Mouse (Mus musculus) kidney, postnatal 4 days (tissue): ENCODE data around the gene Sik3.

Source experiments
- DNase-seq, 2 experiments: peaks; one replicate each; pipeline ENCODE4 v3.0.0; 2021; ENCODE audit warnings: mixed read lengths in 2 of 2

The Sik3 gene

GRCm38 (mm10) chr9:46196699-46197169 lies 184.1 kb downstream of the Sik3 start:
- no peak for DNase-seq

GRCm38 (mm10) chr9:46198461-46198860 lies 185.8 kb downstream of the Sik3 start:
- DNase-seq = no peak

- no peak for DNase-seq
Measured at GRCm38 (mm10) chr9:46198936-46199335, 186.3 kb downstream of the Sik3 start.

DNA sequence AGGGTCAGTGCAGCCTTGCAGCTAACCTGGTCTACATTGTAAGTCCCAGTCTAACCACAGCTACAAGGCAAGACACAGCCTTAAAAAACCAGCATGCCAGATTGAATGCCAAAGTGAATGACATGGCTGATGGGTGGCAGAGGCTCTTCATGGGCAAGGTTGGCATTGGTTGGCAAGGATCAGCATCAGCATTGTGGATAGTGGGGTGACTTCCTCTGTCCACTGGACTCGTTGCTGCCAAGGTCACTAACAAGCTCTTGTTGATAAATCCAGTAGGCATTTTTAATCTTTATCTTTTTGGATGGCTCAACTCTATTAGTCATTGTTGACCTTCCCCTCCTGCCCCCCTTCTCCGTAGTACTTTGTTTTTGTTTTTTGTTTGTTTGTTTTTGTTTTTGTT lies 187.0 kb downstream of the Sik3 start:
- DNase-seq = no peak

DNA sequence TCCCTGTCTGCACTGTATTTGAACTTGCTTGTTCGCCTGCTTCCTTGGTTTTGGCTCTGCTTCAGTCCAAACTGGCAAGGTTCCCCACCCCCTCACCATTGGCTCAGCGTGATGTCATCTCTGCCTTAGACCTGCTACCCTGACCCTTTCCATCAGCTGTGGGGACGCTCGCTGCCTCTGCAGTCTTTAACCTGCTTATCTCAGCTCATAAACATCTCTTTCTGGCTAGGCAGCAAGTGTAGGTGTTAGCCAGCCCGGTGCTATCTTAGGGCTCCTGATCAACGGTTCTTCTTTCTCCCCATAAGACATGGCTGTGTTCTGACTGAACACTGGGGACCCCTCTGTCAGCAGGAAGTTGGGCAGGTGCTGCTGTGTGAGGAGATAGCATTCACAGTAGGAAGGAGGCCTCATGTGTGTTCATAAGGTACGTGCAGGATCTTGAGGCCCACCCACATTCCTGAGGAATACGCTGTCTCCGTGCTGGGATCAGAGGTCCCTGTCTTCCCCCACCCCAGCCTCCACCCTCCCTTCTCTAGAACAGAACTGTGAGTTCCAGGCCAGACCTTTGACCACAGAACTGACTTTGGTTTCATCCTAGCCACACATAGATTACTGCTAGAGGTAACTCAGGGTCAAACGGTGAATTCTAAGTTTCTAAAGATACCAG lies 194.3 kb downstream of the Sik3 start:
- peak in 1 of 2 experiments; percentile 46 for DNase-seq

DNA sequence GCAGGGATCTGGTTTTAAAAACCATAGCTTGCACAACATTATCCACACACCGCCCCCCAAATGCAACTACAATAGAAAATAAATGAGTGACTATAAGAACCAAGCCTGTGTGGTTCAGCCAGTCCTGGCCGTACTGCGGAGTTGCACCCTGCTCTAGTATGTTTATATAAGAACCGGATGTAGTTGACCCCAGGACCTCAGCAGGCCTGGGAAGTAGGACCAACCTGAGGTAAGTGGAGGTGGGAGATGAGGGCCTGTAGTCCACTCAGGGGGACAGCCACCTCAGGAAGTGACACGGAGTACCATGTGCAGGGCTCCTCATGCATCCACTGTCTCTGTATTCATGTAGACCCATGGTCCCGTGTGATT lies 194.9 kb downstream of the Sik3 start:
- DNase-seq = no peak

DNA sequence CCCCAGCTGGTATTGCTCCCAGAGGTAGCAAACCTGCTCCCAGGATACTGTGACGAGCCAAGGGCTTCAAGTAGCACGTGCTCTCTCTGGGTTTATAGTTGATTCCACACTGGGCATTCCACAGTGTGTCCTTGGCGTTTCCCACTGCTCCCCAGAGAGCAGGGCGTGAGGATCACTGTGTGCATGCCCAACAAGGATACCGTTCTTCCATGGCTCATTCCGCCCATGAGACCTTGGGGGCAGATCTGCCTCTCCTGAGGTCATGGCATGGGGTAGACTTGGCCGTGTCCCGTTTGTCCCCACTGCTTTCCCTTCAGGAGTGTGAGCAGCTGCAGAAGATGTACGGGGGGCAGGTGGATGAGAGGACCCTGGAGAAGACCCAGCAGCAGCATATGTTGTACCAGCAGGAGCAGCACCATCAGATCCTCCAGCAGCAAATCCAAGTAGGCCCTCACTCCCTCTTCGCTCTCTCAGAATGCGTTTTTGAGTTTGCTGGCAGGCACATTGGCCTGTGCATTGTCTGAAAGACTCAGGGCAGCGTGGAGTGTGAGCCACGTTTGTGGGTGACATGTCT lies 195.9 kb downstream of the Sik3 start:
- no peak for DNase-seq

DNA sequence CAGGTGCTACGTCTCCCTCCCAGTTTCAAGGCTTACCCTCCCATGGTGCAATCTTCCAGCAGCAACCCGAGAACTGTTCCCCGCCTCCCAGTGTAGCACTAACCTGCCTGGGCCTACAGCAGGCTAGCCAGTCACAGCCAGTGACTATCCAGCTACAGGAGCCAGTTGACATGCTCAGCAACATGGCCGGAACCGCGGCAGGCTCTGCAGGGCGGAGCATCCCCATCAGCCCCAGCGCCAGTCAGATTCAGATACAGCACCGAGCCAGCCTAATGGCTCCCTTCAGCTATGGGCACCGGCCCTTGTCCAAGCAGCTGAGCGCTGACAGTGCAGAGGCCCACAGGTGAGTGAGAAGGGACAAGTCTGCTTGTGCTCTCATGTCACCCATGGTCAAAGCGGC lies 197.9 kb downstream of the Sik3 start:
- no peak for DNase-seq

- DNase-seq = no peak
Measured at GRCm38 (mm10) chr9:46214276-46214675, 201.7 kb downstream of the Sik3 start.

DNA sequence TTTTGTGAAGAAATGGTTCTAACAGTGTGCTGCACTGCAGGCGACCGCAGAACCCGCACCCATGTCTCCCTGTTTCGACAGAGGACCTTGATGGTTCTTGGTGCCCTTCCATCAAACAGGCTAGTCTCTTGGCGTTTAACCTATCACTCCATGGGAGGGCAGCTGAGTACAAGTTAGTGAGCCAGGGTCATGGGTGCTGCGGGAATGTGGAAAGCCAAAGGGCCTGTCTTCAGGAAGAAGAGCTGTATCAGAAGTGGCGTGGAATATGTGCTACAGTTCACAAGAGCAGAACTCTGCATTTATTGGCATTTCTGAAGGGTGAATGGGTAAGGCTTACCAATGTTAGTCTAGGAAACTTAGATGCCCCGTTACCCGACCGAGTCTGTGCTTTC lies 202.3 kb downstream of the Sik3 start:
- DNase-seq = no peak

DNA sequence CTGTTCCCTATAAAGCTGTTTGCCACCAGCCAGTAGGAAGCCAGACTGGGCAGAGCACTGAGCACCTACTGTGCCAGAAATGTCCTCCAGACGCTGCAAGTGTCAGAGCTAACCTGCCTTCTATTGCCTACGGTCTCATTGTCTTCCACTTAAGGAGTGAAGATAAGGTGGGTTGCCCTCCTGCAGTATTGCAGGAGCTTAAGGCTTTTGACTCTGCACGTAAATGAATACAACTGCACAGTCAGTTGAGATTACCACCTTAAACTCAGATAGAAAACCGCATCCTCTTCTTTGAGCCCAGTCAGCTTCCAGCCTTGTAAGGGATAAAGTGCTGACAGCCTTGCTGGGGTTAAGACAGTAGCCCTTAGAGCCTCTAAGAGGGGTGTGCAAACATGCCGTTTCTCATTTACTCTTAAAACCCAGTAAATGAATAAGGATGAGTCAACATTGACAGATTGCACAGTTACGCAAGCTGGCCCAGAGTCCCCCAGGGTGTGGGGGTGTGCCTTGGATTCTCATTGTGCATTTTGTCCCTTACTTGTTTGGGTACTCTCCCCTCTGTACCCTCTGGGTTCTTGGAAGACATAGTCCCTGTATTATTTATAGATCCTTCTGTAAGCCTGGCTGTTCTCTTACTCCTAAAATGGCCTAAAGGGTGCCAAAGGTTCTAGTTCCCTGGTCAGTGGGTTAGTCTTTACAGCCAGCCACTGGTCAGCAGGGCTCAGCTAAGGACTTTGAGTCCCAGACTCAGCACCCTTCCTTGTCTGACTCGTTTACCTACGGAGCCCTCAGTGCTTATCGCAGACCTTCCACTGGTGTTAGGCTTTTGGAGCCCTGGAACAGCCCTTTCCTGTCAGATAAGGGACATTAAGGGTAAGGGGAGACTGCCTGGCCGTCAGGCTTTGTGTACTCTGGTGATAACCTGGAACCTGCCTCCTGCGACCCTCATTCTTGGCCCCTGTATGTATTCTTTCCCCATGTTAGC lies 203.0 kb downstream of the Sik3 start:
- no peak for DNase-seq

DNA sequence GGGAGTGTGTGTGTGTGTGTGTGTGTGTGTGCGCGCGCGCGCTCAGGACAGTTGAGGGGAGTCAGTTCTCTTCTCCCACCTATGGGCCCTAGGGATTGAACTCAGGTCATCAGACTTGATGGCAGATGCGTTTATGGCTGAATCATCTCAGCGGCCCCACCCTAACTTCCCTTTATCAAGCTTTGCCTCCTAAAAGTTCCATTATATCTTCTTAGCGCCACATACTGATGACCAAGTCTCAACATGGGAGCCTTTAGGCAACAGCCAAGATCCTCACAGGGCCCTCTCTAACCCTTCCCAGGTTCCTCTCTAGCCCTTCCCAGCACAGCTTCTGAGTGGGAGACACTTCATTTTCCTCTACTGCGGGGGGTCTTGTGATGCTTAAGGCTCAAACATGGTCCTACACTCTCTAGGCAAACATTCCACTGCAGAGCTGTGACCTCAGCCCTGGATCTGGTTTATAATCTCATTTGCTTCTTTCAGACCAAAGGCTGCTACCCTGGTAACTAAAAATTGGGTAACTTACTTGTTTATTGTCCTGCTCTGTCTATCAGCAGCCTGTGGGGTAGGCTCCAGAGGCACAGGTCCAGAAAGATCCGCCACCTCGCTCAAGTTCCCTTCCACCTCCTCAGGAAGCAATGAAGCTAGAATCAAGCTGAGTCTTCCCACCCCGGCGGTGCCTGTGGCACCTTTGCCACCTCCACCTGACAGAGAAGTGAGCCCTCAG lies 204.3 kb downstream of the Sik3 start:
- no peak for DNase-seq

DNA sequence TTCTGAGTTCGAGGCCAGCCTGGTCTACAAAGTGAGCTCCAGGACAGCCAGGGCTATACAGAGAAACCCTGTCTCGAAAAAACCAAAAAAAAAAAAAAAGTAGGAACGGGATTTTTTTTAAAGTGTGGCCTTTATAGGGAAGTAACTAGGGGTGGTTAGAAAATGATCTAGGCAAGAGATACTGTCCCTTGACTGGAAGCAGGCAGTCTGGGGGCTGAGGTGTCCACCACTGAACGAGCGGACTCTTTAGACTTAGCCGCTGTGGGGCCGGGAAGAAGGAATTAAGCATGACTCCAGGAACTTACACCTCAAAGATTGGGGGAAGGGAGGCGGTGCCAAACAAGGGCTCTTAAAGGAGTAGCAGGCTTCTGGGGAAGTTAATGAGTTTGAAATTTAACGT lies 205.6 kb downstream of the Sik3 start:
- DNase-seq = no peak

GRCm38 (mm10) chr9:46223090-46223489 lies 210.5 kb downstream of the Sik3 start:
- no peak for DNase-seq

- DNase-seq = no peak
Measured at GRCm38 (mm10) chr9:46224101-46224500, 211.5 kb downstream of the Sik3 start.

DNA sequence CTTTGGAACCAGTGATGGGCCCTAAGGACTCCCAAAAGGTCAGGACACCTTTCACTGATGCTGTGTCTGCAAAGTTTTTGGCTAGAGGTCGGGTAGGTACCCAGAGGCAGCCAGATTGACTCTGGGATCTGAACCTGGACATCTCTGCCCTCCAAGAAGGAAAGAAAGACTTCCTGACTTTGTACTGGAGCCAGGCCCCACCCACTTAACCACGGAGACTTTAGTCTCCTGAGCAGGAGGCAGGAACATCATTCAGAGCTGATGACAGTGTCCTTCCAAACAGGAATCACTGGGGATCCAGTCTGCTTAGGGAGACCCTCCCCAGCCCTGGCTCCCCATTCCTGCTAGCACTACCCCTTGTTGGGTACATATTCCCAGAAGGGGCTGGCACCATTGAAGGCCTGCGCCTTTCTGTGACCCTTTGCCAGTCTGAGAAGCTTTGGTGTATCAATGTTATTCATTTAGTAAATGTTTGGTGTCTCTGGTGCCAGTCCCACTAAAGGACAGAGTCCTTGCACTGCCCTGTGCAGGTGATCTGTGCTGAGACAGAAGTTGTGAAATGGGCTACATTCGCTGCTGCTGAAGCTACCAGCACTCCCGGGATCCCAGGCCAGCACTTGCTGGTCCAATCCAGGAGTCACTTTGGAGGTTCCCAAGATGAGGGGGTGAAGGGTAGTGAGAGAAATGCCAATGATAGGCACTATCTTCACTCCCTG lies 212.5 kb downstream of the Sik3 start:
- DNase-seq = no peak

GRCm38 (mm10) chr9:46227064-46227614 lies 214.5 kb downstream of the Sik3 start:
- DNase-seq = no peak

DNA sequence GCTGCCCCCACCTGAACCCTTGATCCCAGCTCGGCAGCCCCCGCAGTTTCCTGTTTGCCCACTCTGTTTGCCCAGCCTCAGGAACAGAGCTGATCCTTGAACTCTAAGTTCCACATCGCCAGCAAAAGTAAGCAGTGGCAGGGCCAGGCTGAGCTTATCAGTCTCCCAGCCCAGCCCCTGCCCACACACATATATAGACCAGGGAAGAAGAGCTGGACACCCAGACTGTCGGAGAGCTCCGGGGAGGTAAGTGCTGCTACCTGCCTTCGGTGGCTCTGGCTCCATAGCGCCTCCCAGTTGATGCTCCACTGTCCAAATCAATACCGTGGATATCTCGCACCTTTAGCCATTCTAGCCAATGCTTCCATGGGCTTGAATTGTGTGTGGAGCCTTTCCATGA lies 215.9 kb downstream of the Sik3 start, which contains the start of gene Apoa1:
Gene Apoa1 (plus strand): TSS at position 90 of the 400 bp plus-strand sequence.
- DNase-seq = no peak

DNA sequence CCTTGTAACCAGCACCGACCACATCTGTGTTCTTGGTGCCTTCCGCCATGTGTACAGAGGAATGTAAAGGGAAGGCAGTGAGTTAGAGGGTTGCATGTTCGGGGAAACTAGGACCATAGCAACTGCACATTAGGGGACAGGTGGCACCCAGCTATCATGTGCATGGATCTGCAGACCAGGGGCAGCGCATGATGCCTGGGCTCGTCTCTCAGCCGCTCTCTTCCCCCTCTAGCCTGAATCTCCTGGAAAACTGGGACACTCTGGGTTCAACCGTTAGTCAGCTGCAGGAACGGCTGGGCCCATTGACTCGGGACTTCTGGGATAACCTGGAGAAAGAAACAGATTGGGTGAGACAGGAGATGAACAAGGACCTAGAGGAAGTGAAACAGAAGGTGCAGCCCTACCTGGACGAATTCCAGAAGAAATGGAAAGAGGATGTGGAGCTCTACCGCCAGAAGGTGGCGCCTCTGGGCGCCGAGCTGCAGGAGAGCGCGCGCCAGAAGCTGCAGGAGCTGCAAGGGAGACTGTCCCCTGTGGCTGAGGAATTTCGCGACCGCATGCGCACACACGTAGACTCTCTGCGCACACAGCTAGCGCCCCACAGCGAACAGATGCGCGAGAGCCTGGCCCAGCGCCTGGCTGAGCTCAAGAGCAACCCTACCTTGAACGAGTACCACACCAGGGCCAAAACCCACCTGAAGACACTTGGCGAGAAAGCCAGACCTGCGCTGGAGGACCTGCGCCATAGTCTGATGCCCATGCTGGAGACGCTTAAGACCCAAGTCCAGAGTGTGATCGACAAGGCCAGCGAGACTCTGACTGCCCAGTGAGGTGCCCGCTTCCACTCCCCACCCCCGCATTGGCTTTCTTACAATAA lies 217.2 kb downstream of the Sik3 start:
- peak; percentile 90 to 94 for DNase-seq

DNA sequence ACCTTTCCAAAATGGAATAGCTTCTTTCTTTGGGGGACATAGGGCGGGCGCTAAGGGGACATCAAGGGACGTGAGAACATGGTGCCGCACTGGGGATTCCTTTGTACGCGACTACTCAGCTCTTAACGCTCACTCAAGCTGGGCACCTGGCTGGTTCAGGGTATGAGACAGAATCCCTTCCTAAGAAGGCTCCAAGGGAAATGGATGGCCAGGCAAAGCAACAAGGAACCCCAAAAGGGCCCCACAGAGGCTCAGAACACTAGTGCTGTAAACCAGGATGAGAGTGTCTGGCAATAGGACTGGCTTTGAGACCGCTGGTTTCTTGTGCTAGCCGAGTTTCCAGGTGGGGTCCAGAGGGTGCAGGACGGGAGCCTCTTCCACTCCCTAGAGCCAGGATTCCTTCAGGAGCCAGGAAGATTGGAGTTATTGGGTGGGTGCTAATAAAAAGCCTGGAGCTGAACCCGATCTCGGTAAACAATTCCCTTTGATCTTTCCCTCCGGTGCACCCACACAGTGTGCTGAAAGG lies 217.9 kb downstream of the Sik3 start:
- no peak for DNase-seq

DNA sequence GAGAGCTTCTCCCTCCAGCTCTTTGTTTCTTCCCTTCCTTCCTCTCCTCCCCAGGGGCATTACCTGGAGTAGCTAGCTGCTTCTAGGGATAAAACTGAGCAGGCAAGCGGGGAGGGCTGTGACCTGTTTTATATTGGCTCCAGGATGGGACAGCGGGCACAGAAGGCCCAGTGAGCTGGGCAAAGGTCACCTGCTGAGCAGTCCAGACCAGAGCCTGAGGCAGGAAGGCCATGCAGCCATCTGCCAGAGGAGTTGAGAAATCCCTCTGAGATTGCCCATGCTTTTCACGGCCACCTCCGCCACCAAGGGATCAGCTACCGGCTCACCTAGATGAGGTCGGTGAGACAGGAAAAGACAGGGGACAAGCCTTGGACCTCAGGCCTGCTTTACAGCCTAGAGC lies 222.6 kb downstream of the Sik3 start:
- DNase-seq = peak in 1 of 2 experiments; percentile 40
